Mouse (Mus musculus) monocyte, adult 2 months (primary cell): Measurements from ENCODE around the gene Tnk2.

Source experiments
- DNase-seq, 2 experiments: peaks; one replicate each; pipeline ENCODE4 v3.0.0; 2022; ENCODE audit warnings: low spot score in 2 of 2, low read depth in 1 of 2

Tnk2 gene

DNA sequence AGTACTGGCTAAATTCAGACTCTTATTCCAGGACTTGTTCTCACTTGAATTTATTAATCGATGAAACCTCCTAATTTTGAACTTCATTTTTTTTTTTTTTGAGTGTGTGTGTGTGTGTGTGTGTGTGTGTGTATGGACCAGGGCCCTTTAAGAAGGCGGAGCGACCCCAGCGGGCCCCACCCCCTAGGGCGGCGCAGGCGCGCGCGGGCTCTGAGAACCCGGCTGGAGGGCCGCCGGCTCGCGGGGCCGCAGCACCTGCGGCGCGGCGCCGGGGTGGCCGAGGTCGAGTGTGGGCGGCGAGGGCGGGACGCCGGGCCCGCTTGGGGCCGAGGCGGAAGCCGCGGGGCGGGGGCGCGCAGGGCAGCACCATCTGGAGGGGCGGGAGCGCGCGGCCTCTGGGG, at the start of gene Tnk2:
Gene Tnk2, plus strand, starts transcription at position 214 of the 401 bp plus-strand sequence.
- peak in 1 of 2 experiments; percentile 57 for DNase-seq

DNA sequence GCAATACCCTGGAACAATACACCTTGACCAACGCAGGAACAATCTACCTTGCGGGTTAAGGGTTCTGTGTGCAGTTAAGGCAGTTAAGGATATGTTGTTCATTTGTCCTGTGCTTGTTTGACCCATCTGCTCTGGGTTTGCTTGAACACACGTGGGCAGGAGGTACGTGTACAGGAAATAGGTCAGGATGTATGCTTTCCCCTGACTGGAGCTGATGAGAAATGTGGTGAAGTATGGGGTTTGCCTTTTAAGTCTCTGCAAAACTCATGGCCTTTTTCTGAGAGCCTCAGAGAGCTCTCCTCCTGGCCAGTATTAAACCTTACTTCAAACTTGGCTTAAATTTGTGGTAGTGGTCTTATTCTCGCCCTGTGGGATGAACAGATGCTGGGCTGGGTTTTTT, 49.8 kb upstream of the Tnk2 start:
- DNase-seq = no peak

DNA sequence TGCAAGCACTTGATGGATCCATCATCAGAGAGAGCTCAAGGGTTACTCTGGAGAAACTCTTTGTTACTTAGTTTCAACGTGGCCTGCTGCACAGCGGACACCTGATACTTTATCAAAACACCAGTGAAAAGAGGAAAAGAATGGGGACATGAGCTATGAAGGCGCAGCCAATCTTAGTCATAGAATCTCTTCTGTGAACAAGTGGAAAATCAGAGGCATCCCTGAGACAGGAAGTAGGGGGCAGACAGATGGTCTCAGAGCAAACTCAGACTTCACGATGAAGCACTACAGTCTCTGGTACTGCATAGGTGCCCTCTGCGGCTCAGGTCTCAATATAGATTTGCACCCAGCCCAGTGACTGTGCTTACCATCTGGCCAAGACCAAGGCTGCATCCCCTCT, 49.0 kb upstream of the Tnk2 start:
- DNase-seq = no peak

DNA sequence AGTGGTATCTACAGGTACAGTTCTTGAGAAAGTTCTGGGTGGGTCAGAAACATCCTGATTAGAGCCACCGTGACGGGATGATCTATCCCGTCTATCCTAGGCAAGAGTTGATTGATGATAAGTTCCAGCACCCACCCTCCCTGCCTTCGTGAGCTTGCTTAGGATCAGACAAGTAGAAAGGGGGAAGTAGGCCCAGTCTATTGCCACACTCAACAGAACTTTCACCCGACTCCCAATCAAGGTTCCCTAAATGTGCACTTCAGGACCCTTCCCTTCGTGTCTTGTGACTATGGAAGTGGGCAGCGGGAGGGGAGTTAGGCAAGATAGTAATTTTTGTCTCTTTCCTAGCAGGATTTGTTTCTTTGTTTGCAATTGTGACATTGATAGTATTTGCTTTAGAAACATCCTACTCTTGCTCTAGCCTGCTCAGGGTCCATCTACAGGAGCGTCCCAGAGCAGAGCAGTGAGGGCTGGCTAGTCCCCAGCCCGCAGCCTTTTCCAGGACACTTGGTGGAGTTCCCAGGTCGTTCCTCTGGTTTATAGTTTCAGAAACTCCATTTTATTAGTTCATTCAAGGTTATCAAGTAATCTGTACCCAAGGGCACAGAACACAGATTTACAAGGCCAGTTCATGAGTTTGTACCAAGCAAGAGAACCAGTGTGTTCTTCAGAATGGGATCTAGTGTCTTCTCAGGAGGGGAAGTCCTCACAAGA, 48.4 kb upstream of the Tnk2 start:
- peak; percentile 41 to 49 for DNase-seq

DNA sequence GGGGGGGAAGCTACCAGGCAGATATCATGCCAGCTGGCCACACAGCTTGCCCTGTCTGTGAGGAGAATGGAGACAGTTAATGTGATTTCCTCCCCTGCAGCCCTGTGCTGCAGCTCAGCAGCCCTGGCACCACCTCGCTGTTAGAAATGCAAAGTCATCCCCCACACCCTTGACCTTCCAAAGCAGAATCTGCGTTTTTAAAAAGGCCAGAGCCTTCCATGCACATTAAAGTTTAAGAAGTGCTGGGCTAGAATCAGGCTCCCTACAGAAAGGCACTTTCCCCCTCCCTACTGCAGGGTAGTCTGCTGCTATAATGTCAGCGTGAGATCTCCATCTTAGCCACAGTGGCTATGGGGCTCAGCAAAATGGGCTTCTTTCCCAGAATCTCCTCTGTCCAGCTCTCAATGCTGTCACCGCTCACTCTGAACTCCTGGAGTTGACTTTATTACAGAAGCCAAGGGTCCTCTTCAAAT, 45.7 kb upstream of the Tnk2 start:
- DNase-seq = no peak

DNA sequence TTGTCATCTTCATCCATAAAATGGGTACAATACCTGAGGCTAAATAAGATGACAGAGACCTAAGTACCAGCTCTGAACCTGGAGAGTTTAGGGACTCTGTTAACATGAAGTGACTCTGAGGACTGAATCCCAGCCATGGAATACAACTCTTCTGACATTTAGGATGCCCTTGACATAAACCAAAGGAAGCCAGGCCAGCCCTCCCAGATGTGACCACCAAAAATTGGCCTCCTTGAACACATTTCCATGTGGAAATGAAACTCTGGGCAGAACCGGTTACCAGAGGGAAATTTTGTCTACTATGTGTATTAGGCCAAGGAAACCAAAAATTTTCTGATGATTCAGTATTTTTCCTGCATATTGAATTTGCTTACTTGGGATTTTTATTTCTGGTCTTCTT, 44.5 kb upstream of the Tnk2 start:
- no peak for DNase-seq

DNA sequence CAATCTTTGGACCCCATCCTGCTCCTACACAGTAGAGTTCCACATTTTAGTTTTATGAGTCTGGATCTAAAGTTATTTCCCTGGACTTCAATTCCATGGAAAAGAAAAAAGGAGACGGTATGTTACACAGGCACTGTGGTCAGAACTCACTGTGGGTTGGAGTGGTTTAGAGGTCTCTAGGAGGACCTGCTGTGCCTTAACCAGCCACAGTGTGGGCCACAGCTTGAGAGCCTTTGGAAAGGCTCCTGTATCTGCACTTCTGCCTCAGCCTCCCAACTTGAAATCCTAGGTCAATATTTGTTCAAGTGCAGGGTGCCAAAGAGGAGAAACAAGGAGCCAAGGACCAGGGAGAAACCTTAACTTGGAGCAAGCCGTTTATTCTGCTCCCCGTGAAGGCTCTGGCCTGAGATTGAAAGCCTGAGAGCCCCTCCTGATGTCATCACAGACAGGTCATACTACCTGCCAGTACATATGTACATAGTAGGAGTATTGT, 41.4 kb upstream of the Tnk2 start:
- DNase-seq = no peak

DNA sequence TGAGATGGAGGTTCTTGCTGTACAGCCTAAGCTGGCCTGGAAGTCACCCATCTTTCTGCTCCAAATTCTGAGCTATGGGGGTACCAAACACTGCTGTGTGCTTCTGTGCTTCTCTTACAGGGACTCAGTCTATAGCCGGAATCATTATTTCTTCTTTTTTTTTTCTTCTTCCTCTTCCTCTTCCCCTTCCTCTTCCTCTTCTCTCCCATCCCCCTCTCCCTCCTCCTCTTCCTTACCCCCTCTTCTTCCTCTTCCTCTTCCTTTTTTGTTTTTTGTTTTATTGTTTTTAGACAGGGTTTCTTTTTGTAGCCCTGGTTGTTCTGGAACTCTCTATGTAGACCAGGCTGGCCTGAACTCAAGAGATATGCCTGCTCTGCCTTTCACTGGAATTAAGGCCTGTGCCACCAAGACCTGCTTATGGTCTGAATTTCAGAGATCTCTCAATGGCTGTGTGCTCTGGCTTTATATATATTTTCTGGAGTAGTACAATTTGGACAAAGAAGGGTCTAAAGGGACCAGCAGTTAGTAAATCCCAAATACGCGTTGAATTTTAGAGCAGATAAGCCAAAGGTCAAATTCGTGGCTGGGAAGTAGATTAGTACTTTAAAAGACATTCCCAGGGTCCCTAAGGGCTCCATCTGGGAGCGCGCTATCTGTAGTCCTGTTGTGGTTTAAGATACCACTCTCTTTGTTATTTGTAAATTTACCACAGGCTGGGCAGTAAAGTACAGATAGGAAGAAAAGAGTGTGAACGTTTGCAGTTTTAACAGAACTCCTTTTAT, 35.9 kb upstream of the Tnk2 start:
- DNase-seq = no peak

DNA sequence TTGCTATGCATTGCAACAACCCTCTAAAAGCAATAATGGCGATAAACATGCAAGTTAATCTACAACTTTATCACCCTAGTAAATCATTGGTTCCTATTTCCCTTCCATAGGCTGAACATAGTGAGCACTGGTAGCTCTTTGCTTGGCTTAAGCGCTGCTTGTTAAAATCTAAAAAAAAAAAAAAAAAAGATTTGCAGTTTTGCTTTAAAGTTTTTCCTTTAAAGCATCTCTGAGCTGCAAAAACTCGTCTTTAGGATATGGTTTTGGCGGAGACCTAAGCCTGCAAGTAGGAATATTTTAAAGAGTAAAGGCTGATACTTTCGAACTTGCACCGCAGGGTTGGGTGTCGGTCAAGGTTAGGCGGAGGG, 35.3 kb upstream of the Tnk2 start:
- DNase-seq = no peak

DNA sequence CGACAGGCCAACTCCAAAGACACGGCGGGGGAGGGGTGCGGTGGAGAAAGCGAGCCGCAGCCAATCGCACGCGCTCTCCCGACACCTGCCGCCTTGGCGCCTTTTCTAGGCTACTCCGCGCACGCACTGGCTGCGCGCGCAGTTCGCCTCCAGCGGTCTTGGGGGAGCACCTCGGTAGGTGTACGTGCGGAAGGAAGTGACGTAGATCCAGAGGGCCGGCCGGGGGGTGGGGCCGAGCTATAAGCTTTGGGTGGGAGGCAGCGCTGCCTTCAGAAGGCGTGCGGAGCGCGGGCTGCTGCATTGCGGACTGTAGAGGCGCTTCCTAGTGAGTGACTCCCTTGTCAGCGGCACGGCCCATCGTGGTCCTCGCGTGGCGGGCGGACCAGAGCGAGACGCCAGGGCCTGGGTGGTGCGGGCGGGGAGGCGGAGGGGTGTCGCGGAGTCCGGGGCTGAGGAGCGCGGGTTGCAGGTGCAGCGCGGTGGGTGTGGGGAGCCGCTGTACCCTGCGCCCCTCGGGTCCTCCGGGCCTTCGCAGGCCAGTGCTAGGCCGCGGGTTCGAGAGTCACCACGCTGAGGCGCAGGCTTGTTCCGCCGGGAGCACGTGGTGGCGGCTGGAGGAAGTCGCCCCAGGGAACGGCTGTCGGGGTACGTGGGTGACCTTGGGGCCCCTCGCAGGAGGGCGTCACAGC, 34.8 kb upstream of the Tnk2 start, which contains the start of gene Tfrc:
Gene Tfrc, plus strand, starts transcription at position 209 of the 689 bp plus-strand sequence.
- peak; percentile 74 to 76 for DNase-seq

DNA sequence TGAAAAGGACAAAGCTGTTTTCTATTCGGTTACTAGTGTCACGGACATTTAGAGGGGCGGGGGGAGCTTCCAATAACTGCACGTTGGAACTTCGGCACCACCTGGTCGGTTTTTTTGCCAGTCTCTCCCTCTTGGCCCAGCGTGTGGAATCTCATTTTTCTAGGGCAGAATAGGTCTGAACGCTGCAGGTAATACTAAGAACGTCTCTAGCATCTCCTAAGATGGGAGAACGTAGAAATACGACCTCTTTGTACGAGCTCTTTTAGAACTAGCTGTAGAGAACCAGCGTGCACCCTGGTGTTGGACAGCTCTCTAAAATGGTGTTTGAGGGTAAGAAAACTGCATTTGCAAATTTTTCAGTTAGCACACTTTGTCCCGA, 34.3 kb upstream of the Tnk2 start:
- no peak for DNase-seq

DNA sequence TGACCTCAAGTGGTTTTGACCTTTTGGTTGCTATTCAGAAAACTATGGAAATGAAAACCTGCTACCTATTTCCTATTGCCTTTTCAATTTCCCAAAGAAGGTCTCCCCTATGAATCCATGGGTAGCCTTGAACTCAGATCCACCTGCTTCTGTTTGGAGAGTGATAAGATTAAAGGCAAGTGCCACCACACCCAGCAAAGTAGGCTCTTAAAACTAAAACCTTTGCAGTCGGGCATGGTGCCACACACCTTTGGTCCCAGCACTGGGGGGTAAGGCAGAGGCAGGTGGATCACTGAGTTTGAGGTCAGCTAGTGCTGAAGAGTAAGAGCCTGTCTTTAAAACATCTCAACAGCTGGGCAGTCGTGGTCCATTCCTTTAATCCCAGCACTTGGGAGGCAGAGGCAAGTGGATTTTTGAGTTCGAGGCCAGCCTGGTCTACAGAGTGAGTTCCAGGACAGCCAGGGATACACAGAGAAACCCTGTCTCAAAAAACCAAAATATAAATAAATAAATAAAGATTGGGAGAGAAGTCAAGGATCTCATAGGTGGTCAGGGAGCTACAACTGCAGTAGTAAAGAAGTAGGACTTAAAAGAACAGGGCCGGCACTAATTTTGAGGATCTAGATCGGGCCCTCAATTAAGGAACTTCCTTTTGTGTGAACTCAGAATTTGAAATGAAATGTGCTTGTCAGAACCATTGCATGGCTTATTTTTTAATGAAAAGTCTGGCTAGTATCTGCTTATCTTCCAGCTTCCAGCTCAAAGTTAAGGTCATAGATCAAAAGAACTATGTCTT, 33.0 kb upstream of the Tnk2 start:
- no peak for DNase-seq

DNA sequence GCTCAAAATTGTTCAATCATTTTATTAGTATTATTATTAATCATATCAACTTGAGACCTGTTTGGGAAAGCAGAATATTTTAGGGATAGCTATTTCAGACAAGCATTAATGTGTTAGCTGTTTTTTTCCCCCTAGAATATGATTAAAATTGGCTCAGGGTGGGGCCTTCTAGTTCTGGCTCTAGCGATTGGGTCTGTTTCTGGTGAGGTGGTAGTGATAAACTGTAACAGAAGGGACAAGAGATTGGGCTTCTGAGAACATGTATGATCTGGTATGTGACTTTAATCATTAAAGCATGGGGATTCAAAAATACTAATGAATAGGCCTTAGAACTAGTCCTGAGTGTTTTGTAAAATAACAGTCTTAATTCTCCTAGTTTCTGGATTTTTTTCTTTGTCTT, 31.6 kb upstream of the Tnk2 start:
- DNase-seq = no peak

DNA sequence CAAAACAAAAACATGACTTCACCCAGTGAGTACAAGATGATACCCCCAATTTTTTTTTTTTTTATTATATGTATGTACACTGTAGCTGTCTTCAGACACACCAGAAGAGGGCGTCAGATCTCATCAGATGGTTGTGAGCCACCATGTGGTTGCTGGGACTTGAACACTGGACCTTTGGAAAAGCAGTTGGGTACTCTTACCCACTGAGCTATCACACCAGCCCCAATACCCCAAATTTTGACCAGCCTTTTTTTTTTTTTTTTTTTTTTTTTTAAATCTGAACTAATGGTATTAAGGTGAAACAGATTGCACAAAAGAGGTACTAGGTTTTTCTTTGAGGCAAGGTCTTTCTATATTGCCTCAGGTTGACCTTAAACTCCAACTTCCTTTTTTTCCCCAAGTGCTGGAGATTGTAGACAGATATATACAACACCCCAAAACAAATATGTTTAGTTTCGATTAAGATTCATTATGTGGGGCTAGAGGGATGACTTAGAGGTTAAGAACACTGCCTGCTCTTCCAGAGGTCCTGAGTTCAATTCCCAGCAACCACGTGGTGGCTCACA, 30.3 kb upstream of the Tnk2 start:
- no peak for DNase-seq

DNA sequence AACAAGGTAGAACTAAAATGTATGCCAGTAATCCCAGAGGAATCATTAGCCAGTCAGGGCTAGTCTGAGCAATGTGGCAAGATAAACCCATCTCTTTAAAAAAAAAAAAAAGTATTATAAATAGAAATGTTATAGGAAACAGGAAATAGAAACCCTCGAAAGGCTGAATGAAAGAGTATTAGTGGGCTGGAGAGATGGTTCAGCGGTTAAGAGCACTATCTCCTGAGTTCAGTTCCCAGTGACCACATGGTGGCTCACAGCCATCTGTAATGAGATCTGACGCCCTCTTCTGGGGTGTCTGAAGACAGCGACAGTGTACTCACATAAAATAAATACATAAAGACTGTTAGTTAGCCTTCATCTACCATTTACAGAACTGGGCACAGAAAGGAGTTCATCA, 29.6 kb upstream of the Tnk2 start:
- no peak for DNase-seq

DNA sequence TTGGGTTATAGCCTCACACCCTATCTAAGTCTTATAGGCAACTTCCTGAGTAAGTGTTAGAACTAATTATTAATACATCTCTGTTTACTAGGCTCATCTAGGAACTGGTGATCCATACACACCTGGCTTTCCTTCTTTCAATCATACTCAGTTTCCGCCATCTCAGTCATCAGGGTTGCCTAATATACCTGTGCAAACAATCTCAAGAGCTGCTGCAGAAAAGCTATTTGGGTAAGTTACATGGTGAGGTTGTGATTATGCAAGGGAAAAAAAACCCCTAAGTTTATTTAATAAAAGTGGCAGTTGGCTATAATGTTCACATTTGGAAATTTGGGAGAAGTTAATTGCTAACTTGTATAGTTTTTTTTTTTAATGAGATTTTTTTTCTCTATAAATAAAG, 24.7 kb upstream of the Tnk2 start:
- no peak for DNase-seq

DNA sequence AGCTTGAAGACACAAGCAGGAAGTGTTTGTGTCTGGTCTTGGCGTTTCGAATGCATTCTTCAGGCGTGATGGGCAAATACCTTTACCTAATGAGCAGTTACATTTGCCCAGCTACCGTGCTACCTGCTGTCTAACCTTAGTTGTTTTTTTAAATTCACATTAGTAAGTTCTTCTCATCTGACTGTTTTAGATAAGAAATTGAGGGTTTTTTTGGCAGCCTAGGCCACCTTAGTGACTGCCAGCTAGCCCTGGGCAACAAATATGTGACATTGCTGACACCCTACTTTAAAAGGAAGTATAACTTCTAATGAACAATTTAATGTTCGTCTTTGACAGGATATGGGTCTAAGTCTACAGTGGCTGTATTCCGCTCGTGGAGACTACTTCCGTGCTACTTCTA, 15.5 kb upstream of the Tnk2 start:
- no peak for DNase-seq

DNA sequence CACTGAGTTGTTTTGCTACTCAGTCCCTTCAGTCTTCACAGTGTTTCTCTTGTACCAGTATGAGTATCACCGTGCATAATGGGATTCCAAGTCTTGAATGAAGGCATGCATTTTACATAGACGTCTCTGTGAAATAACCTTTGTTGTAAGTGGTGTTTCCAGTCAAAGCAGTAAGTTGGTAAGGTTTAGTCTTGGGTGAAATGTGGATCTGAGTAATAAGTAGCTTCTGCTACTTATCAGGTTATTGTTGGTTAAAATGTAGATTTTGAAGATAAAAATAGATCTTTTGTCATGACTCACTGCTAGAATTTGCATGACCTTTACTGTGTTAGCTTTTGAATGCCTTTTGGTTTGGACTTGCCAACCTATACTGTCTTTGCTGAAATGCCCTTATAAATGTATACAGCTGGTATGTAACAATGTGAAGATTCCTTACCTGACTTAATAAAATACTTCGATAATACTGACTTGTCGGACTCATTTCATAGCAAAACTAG, 11.3 kb upstream of the Tnk2 start:
- no peak for DNase-seq

DNA sequence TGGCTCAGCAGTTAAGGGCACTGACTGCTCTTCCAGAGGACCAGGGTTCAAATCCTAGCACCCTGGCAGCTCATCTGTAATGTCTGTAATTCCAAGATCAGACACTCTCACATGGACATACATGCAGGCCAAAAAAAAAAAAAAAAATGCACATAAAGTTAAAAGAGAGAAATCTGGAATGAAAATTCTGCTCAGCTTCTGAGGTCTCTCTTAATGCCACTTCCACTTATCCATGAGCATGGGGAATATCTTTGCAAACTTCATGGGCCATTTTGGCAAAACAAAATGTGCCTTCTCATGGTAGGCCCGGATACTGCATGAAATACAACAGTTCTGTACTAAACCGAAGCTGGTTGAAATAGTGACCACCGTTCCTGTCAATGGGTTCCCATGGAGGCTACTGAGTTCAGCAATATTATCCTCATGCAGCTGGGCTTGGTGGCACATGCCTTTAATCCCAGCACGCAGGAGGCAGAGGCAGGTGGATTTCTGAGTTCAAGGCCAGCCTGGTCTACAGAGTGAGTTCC, 10.1 kb upstream of the Tnk2 start:
- DNase-seq = no peak

DNA sequence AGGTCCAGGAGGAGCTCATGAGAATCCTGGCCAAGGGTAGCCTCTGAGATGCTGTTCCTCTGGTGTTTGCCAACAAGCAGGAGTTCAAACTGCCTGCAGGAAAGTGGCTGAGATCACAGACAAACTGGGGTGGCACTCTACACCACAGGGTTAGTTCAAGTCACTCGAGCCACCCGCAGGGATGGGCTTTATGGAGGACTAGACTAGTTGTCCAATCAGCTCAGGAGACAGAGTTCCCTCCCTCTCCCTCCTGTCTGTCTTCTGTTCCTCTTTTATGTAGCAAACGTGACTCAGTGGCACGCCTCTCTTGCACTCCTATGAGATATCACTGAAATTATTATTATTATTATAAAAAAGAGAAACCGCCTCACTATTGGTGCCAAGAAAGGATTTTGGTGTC, 9.5 kb upstream of the Tnk2 start:
- DNase-seq = no peak
